Mouse (Mus musculus) stomach, postnatal 0 days (tissue): ENCODE data around the gene Tbcd.

Experiments
- CTCF ChIP-seq: IDR thresholded peaks from 2 replicates; pipeline ENCODE4 v1.5.1; 2016; ENCODE audit warnings: antibody characterized with exemption, low read depth, mild to moderate bottlenecking, moderate library complexity
- EP300 ChIP-seq: optimal IDR thresholded peaks from 2 replicates; pipeline ENCODE3; 2016; ENCODE audit warnings: antibody characterized with exemption

DNA sequence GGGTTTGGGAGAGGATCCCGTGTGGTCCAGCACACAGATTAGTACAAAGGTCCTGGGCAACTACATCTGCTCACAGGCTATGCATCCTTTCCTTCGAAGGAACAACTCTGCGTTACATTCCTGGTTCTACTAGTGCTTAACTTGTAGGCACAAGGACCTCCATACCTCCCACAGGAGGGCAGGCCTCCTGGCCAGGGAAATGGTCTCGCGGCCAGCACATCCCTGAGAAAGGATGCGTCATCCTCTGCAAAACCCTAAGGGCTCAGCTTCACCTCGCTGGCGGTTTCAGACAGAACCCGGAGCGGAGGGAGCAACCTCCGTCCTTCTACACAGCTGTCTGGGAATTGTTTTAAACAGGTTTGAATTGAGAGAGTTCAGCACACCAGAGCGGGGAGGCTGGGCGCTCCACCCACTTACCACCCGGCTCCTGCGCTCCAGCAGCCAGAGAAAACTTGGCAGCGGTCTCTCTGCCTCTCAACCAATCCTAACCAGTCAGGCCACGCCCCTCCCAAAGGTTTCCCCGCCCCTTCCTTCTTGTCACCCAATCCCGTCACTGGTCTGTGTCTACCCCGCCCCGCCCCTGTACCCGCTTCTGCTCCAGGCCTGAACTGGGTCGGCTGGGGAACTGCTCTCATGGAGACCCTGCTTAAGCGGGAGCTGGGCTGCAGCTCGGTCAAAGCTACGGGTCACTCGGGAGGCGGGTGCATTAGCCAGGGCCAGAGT, 30.8 kb upstream of the Tbcd start, which contains the start of gene Fn3krp:
- TF ChIP-seq EP300: no peak
- peak; percentile 64 for TF ChIP-seq CTCF
